Mouse (Mus musculus) lung, postnatal 0 days (tissue): Measurements from ENCODE around the gene Slc35b2.

Experiments
- CTCF ChIP-seq: IDR thresholded peaks from 2 replicates; pipeline ENCODE4 v1.5.1; 2016; ENCODE audit warnings: antibody characterized with exemption, mild to moderate bottlenecking
- EP300 ChIP-seq: IDR thresholded peaks from 2 replicates; pipeline ENCODE4 v1.6.1; 2016; ENCODE audit warnings: antibody characterized with exemption, mild to moderate bottlenecking, control low read depth

DNA sequence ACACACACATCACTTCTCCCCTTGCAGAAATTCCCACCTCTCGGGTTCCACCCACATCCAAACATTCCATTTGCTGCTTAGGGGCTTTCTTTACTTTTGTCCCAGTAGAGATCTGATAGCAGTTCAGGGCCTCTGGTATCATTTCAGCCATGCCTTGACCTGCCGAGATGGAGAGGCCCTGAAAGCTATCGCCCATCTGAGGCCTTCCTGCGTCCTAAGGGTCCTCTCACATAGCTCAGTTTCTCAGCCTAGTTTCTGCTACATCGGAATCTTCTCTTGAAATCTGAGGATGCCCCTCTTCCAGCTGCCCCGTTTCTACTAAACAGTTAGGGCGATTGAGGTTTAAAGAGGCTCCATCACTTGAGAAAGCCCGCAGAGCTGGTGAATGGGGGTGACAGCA lies 30.5 kb downstream of the Slc35b2 start:
- TF ChIP-seq CTCF (no peak), EP300 (no peak)
